Mouse (Mus musculus) CH12.LX (cell line): ENCODE measurements around the gene Wdr34.

Source experiments
- BHLHE40 ChIP-seq: IDR thresholded peaks from 2 replicates; pipeline ENCODE4 v1.6.1; 2011; ENCODE audit warnings: mild to moderate bottlenecking, low read depth, low read length, improper control_type of control experiment
- CTCF ChIP-seq, 2 experiments: IDR thresholded peaks in 1 of 2; conservative IDR thresholded peaks in 1 of 2; 2 replicates each; pipeline ENCODE4 v1.5.1; 2011 to 2012; ENCODE audit warnings: low read depth in 2 of 2, low read length in 2 of 2, improper control_type of control experiment in 1 of 2, inconsistent platforms in 1 of 2, mild to moderate bottlenecking in 1 of 2, moderate library complexity in 1 of 2
- ELF1 ChIP-seq: IDR thresholded peaks from 2 replicates; pipeline ENCODE4 v1.6.1; 2014; ENCODE audit warnings: low read depth, mild to moderate bottlenecking, inconsistent platforms, low read length, improper control_type of control experiment
- EP300 ChIP-seq: IDR thresholded peaks from 2 replicates; pipeline ENCODE4 v1.6.1; 2011; ENCODE audit warnings: low read length, improper control_type of control experiment
- JUND ChIP-seq: conservative IDR thresholded peaks from 2 replicates; pipeline ENCODE4 v1.6.1; 2011; ENCODE audit warnings: low read depth, low read length, improper control_type of control experiment
- MAFK ChIP-seq: IDR thresholded peaks from 2 replicates; pipeline ENCODE4 v1.6.1; 2011; ENCODE audit warnings: low read length, improper control_type of control experiment; ENCODE audit not compliant: insufficient replicate concordance
- NELFE ChIP-seq: IDR thresholded peaks from 2 replicates; pipeline ENCODE4 v1.6.1; 2011; ENCODE audit warnings: low read depth, low read length, improper control_type of control experiment
- POLR2A ChIP-seq: IDR thresholded peaks from 2 replicates; pipeline ENCODE4 v1.6.1; 2011; ENCODE audit warnings: low read depth, mild to moderate bottlenecking, improper control_type of control experiment, low read length
- UBTF ChIP-seq: IDR thresholded peaks from 2 replicates; pipeline ENCODE4 v1.6.1; 2012; ENCODE audit warnings: low read depth, mild to moderate bottlenecking, inconsistent platforms, low read length, improper control_type of control experiment, moderate library complexity
- ZMIZ1 ChIP-seq: IDR thresholded peaks from 2 replicates; pipeline ENCODE4 v1.6.1; 2012; ENCODE audit warnings: low read depth, mild to moderate bottlenecking, inconsistent platforms, low read length, improper control_type of control experiment

- TF ChIP-seq JUND: no peak
- no peak for TF ChIP-seq EP300
- TF ChIP-seq POLR2A: no peak
- no peak for TF ChIP-seq MAFK
- no peak for TF ChIP-seq CTCF (conservative IDR thresholded peaks at IDR 0.05 in 1 of 2, IDR thresholded peaks at IDR 0.05 in 1 of 2; ENCODE audit: low read depth in 2 of 2, low read length in 2 of 2)
- TF ChIP-seq ZMIZ1: no peak
- no peak for TF ChIP-seq UBTF
- TF ChIP-seq ELF1: no peak
- no peak for TF ChIP-seq BHLHE40
- no peak for TF ChIP-seq NELFE
Observed at GRCm38 (mm10) chr2:30038370-30038769, 10.3 kb downstream of the Wdr34 start.
